Mouse (Mus musculus) G1E (cell line): ENCODE measurements around the gene Atxn7l1.

Source experiments
- CTCF ChIP-seq: IDR thresholded peaks from 2 replicates; pipeline ENCODE4 v1.5.1; 2012; ENCODE audit warnings: low read depth, low read length, inconsistent platforms, mixed read lengths
- GATA1 ChIP-seq: IDR thresholded peaks from 2 replicates; pipeline ENCODE4 v1.6.1; 2012; ENCODE audit warnings: borderline replicate concordance, low read length, inconsistent platforms, mixed read lengths
- POLR2AphosphoS5 ChIP-seq: IDR thresholded peaks from 2 replicates; pipeline ENCODE4 v1.6.1; 2012; ENCODE audit warnings: low read depth, low read length, inconsistent platforms; ENCODE audit not compliant: insufficient replicate concordance
- TAL1 ChIP-seq: conservative IDR thresholded peaks from 2 replicates; pipeline ENCODE4 v1.6.1; 2012; ENCODE audit warnings: low read depth, low read length, inconsistent platforms, mixed read lengths

GRCm38 (mm10) chr12:33334511-33334910 is 187.0 kb downstream of the Atxn7l1 start:
- TF ChIP-seq CTCF (no peak), POLR2AphosphoS5 (no peak), TAL1 (no peak), GATA1 (no peak)
